Mouse (Mus musculus): ENCODE results near the gene Cd40. TPM values are rescaled to one million over a fixed set of nuclear protein-coding genes. Genes with fewer than 3 reads are reported as not detected.

The Cd40 gene
- polyA plus RNA-seq, 1 experiment from 2014 or later: 7.8 TPM

GRCm38 (mm10) chr2:165070096-165070816, 14.8 kb downstream of the Cd40 start:
- no peak for ATAC-seq (replicated peaks; ENCODE audit: extremely low read depth, insufficient read depth, low FRiP score)
- Histone ChIP-seq H3K9ac (ENCODE audit: low read length) (no peak overlapping the region), H3K27ac (ENCODE audit: low read length) (no peak overlapping the region), H3K4me2 (ENCODE audit: low read depth, low read length) (no peak overlapping the region), H3K4me1 (ENCODE audit: control insufficient read depth, insufficient read depth, low read length) (0 out of 2 replicates have a peak, but pooled peaks cover 2% of the 10 kb centered on the region), H3K9me3 (replicated peaks; ENCODE audit: control insufficient read depth, low read length) (no peaks in the 10 kb centered on the region), H3K36me3 (ENCODE audit: control insufficient read depth, insufficient read depth) (no peaks in the 10 kb centered on the region), H3K4me3 (ENCODE audit: low read length) (no peak overlapping the region), H3K27me3 (ENCODE audit: control insufficient read depth, insufficient read depth, low read length) (peaks cover 35% of the 10 kb centered on the region)
- 20% methylated on average over 23 of the region's 23 CpGs for WGBS

- peaks cover 64% of the 10 kb centered on the region for H3K27me3 ChIP-seq (ENCODE audit: control insufficient read depth, insufficient read depth, low read length)
Observed at GRCm38 (mm10) chr2:165073381-165073781, 18.0 kb downstream of the Cd40 start.

GRCm38 (mm10) chr2:165074081-165074884, 18.9 kb downstream of the Cd40 start:
- no peak overlapping the region for H3K4me3 ChIP-seq (ENCODE audit: low read length)

More at GRCm38 (mm10) chr2:165073381-165073781, 18.0 kb downstream of the Cd40 start:
- H3K4me3 ChIP-seq (ENCODE audit: low read length): no peak overlapping the region
- H3K27ac ChIP-seq (ENCODE audit: low read length): no peak overlapping the region
- no peaks in the 10 kb centered on the region for H3K36me3 ChIP-seq (ENCODE audit: control insufficient read depth, insufficient read depth)
- H3K4me1 ChIP-seq (ENCODE audit: control insufficient read depth, insufficient read depth, low read length): 0 out of 2 replicates have a peak, but pooled peaks cover 2% of the 10 kb centered on the region
- no peak for ATAC-seq (replicated peaks; ENCODE audit: extremely low read depth, insufficient read depth, low FRiP score)
- H3K9ac ChIP-seq (ENCODE audit: low read length): no peak overlapping the region
- H3K9me3 ChIP-seq (replicated peaks; ENCODE audit: control insufficient read depth, low read length): no peaks in the 10 kb centered on the region
- no peak overlapping the region for H3K4me2 ChIP-seq (ENCODE audit: low read depth, low read length)
- 17% methylated on average over 9 of the region's 9 CpGs for WGBS

GRCm38 (mm10) chr2:165074937-165075336, 19.5 kb downstream of the Cd40 start:
- no peaks in the 10 kb centered on the region for H3K9me3 ChIP-seq (replicated peaks; ENCODE audit: control insufficient read depth, low read length)
- ATAC-seq (replicated peaks; ENCODE audit: extremely low read depth, insufficient read depth, low FRiP score): no peak
- WGBS: 38% methylated on average over 2 of the region's 2 CpGs

More at GRCm38 (mm10) chr2:165074081-165074884, 18.9 kb downstream of the Cd40 start:
- peak; percentile 67 for ATAC-seq (replicated peaks; ENCODE audit: extremely low read depth, insufficient read depth, low FRiP score)
- H3K27ac ChIP-seq (ENCODE audit: low read length): no peak overlapping the region
- H3K4me2 ChIP-seq (ENCODE audit: low read depth, low read length): no peak overlapping the region
- H3K27me3 ChIP-seq (ENCODE audit: control insufficient read depth, insufficient read depth, low read length): peaks cover 72% of the 10 kb centered on the region
- H3K9ac ChIP-seq (ENCODE audit: low read length): no peak overlapping the region
- no peaks in the 10 kb centered on the region for H3K36me3 ChIP-seq (ENCODE audit: control insufficient read depth, insufficient read depth)
- WGBS: 27% methylated on average over 11 of the region's 11 CpGs
- no peaks in the 10 kb centered on the region for H3K9me3 ChIP-seq (replicated peaks; ENCODE audit: control insufficient read depth, low read length)
- H3K4me1 ChIP-seq (ENCODE audit: control insufficient read depth, insufficient read depth, low read length): 0 out of 2 replicates have a peak, but pooled peaks cover 2% of the 10 kb centered on the region

GRCm38 (mm10) chr2:165077055-165077454, 21.6 kb downstream of the Cd40 start:
- H3K36me3 ChIP-seq (ENCODE audit: control insufficient read depth, insufficient read depth): no peaks in the 10 kb centered on the region
- H3K4me1 ChIP-seq (ENCODE audit: control insufficient read depth, insufficient read depth, low read length): 0 out of 2 replicates have a peak, but pooled peaks cover 2% of the 10 kb centered on the region
- H3K4me3 ChIP-seq (ENCODE audit: low read length): no peak overlapping the region
- no peak overlapping the region for H3K4me2 ChIP-seq (ENCODE audit: low read depth, low read length)
- 9% methylated on average over 9 of the region's 9 CpGs for WGBS
- no peak for ATAC-seq (replicated peaks; ENCODE audit: extremely low read depth, insufficient read depth, low FRiP score)
- no peak overlapping the region for H3K9ac ChIP-seq (ENCODE audit: low read length)
- no peaks in the 10 kb centered on the region for H3K9me3 ChIP-seq (replicated peaks; ENCODE audit: control insufficient read depth, low read length)
- peaks cover 84% of the 10 kb centered on the region for H3K27me3 ChIP-seq (ENCODE audit: control insufficient read depth, insufficient read depth, low read length)
- no peak overlapping the region for H3K27ac ChIP-seq (ENCODE audit: low read length)

More at GRCm38 (mm10) chr2:165074937-165075336, 19.5 kb downstream of the Cd40 start:
- Histone ChIP-seq H3K36me3 (ENCODE audit: control insufficient read depth, insufficient read depth) (no peaks in the 10 kb centered on the region), H3K27ac (ENCODE audit: low read length) (no peak overlapping the region), H3K4me3 (ENCODE audit: low read length) (no peak overlapping the region), H3K27me3 (ENCODE audit: control insufficient read depth, insufficient read depth, low read length) (peaks cover 78% of the 10 kb centered on the region), H3K4me1 (ENCODE audit: control insufficient read depth, insufficient read depth, low read length) (0 out of 2 replicates have a peak, but pooled peaks cover 2% of the 10 kb centered on the region), H3K9ac (ENCODE audit: low read length) (no peak overlapping the region), H3K4me2 (ENCODE audit: low read depth, low read length) (no peak overlapping the region)

GRCm38 (mm10) chr2:165078045-165078444, 22.6 kb downstream of the Cd40 start:
- H3K27ac ChIP-seq (ENCODE audit: low read length): no peak overlapping the region
- H3K4me2 ChIP-seq (ENCODE audit: low read depth, low read length): no peak overlapping the region
- H3K4me1 ChIP-seq (ENCODE audit: control insufficient read depth, insufficient read depth, low read length): 0 out of 2 replicates have a peak, but pooled peaks cover 2% of the 10 kb centered on the region
- no peak overlapping the region for H3K9ac ChIP-seq (ENCODE audit: low read length)
- no peaks in the 10 kb centered on the region for H3K9me3 ChIP-seq (replicated peaks; ENCODE audit: control insufficient read depth, low read length)
- H3K27me3 ChIP-seq (ENCODE audit: control insufficient read depth, insufficient read depth, low read length): peaks cover 78% of the 10 kb centered on the region
- H3K36me3 ChIP-seq (ENCODE audit: control insufficient read depth, insufficient read depth): no peaks in the 10 kb centered on the region
- H3K4me3 ChIP-seq (ENCODE audit: low read length): no peak overlapping the region
- no peak for ATAC-seq (replicated peaks; ENCODE audit: extremely low read depth, insufficient read depth, low FRiP score)
- 54% methylated on average over 8 of the region's 8 CpGs for WGBS

GRCm38 (mm10) chr2:165078605-165079004, 23.2 kb downstream of the Cd40 start:
- Histone ChIP-seq H3K36me3 (ENCODE audit: control insufficient read depth, insufficient read depth) (no peaks in the 10 kb centered on the region), H3K9me3 (replicated peaks; ENCODE audit: control insufficient read depth, low read length) (no peaks in the 10 kb centered on the region), H3K27ac (ENCODE audit: low read length) (no peak overlapping the region), H3K4me3 (ENCODE audit: low read length) (no peak overlapping the region), H3K4me2 (ENCODE audit: low read depth, low read length) (no peak overlapping the region), H3K4me1 (ENCODE audit: control insufficient read depth, insufficient read depth, low read length) (0 out of 2 replicates have a peak, but pooled peaks cover 2% of the 10 kb centered on the region), H3K9ac (ENCODE audit: low read length) (no peak overlapping the region), H3K27me3 (ENCODE audit: control insufficient read depth, insufficient read depth, low read length) (peaks cover 73% of the 10 kb centered on the region)
- 21% methylated on average over 10 of the region's 10 CpGs for WGBS
- ATAC-seq (replicated peaks; ENCODE audit: extremely low read depth, insufficient read depth, low FRiP score): no peak

- Histone ChIP-seq H3K9me3 (replicated peaks; ENCODE audit: control insufficient read depth, low read length) (no peaks in the 10 kb centered on the region), H3K36me3 (ENCODE audit: control insufficient read depth, insufficient read depth) (no peaks in the 10 kb centered on the region), H3K4me2 (ENCODE audit: low read depth, low read length) (no peak overlapping the region), H3K9ac (ENCODE audit: low read length) (no peak overlapping the region), H3K27ac (ENCODE audit: low read length) (no peak overlapping the region), H3K27me3 (ENCODE audit: control insufficient read depth, insufficient read depth, low read length) (peaks cover 59% of the 10 kb centered on the region), H3K4me3 (ENCODE audit: low read length) (no peak overlapping the region), H3K4me1 (ENCODE audit: control insufficient read depth, insufficient read depth, low read length) (no peaks in the 10 kb centered on the region)
- no peak for ATAC-seq (replicated peaks; ENCODE audit: extremely low read depth, insufficient read depth, low FRiP score)
- 18% methylated on average over 9 of the region's 9 CpGs for WGBS
Observed at GRCm38 (mm10) chr2:165080657-165081056, 25.2 kb downstream of the Cd40 start.

GRCm38 (mm10) chr2:165081257-165081656, 25.8 kb downstream of the Cd40 start:
- H3K9me3 ChIP-seq (replicated peaks; ENCODE audit: control insufficient read depth, low read length): no peaks in the 10 kb centered on the region
- no peak overlapping the region for H3K9ac ChIP-seq (ENCODE audit: low read length)
- no peaks in the 10 kb centered on the region for H3K36me3 ChIP-seq (ENCODE audit: control insufficient read depth, insufficient read depth)
- H3K4me1 ChIP-seq (ENCODE audit: control insufficient read depth, insufficient read depth, low read length): no peaks in the 10 kb centered on the region
- H3K27ac ChIP-seq (ENCODE audit: low read length): no peak overlapping the region
- ATAC-seq (replicated peaks; ENCODE audit: extremely low read depth, insufficient read depth, low FRiP score): no peak
- H3K4me2 ChIP-seq (ENCODE audit: low read depth, low read length): no peak overlapping the region
- H3K27me3 ChIP-seq (ENCODE audit: control insufficient read depth, insufficient read depth, low read length): peaks cover 53% of the 10 kb centered on the region
- WGBS: 14% methylated on average over 7 of the region's 7 CpGs
- H3K4me3 ChIP-seq (ENCODE audit: low read length): no peak overlapping the region

Data from heart, embryonic 16.5 days (tissue).